Mouse (Mus musculus) stomach, embryonic 14.5 days (tissue): ENCODE results near the gene Ctbp2. TPM values are rescaled to one million over a fixed set of nuclear protein-coding genes. Genes with fewer than 3 reads are reported as not detected.
A peak's percentile ranks its signal among the peaks of the same experiment; 100 is the strongest.

ENCODE experiments used
- ATAC-seq: fragments of 200-750 bp; cut with Nextera tagmentation; 2 replicates; pipeline ENCODE4 v1.8.0; 2017; ENCODE audit warnings: low read depth, moderate TSS enrichment; ENCODE audit not compliant: insufficient number of reproducible peaks, insufficient read depth, low FRiP score
- H3K27ac ChIP-seq: fragments of 300-500 bp; sonication (generic); 2 replicates; pipeline ENCODE4 v1.5.1; 2014; ENCODE audit warnings: mild to moderate bottlenecking, low read length, moderate library complexity, mixed read lengths
- H3K27me3 ChIP-seq: fragments of 300-500 bp; sonication (generic); 2 replicates; pipeline ENCODE4 v1.6.1; 2014; ENCODE audit warnings: low read length, control low read depth, mixed read lengths; ENCODE audit not compliant: control insufficient read depth, insufficient read depth
- H3K36me3 ChIP-seq: fragments of 300-500 bp; sonication (generic); 2 replicates; pipeline ENCODE4 v1.6.1; 2014; ENCODE audit warnings: mild to moderate bottlenecking, control low read depth, low read length, moderate library complexity, mixed read lengths; ENCODE audit not compliant: control insufficient read depth, insufficient read depth
- H3K4me1 ChIP-seq: fragments of 300-500 bp; sonication (generic); 2 replicates; pipeline ENCODE4 v1.6.1; 2014; ENCODE audit warnings: low read length, control low read depth, mixed read lengths; ENCODE audit not compliant: control insufficient read depth, insufficient read depth
- H3K4me2 ChIP-seq: fragments of 300-500 bp; sonication (generic); replicated peaks from 2 replicates; pipeline ENCODE4 v1.6.1; 2014; ENCODE audit warnings: low read depth, low read length, control low read depth
- H3K4me3 ChIP-seq: fragments of 300-500 bp; sonication (generic); 2 replicates; pipeline ENCODE4 v1.5.1; 2014; ENCODE audit warnings: low read depth, low read length, control low read depth
- H3K9ac ChIP-seq: fragments of 300-500 bp; sonication (generic); replicated peaks from 2 replicates; pipeline ENCODE4 v1.6.1; 2014; ENCODE audit warnings: low read depth, mild to moderate bottlenecking, control low read depth, low read length, moderate library complexity, mixed read lengths
- H3K9me3 ChIP-seq: fragments of 300-500 bp; sonication (generic); 2 replicates; pipeline ENCODE4 v1.6.1; 2016; ENCODE audit warnings: low read depth, low read length, control low read depth; ENCODE audit not compliant: control insufficient read depth
- WGBS: fragments of 180-500 bp; shearing (Covaris S2); extraction: QIAGEN DNeasy Blood & Tissue Kit; methylation state at CpG from one replicate; pipeline ENCODE4 v1.1.7; 2014; 5-methylcytosine and 5-hydroxymethylcytosine counted together
- polyA plus RNA-seq: library from polyadenylated mRNA; unstranded; fragments of >200 nt; fragmentation: Nextera tagmentation; extraction: Ambion mirVana; gene quantifications from 2 replicates; pipeline ENCODE4 v1.2.1, GENCODE M21; 2014

The Ctbp2 gene
- polyA plus RNA-seq, 1 experiment from 2014 or later: 120 TPM

GRCm38 (mm10) chr7:133122379-133123243 lies 1.5 kb downstream of the Ctbp2 start:
- peak overlapping the region; percentile 86 for H3K9ac ChIP-seq
- peak overlapping the region; percentile 55 for H3K4me2 ChIP-seq
- H3K27ac ChIP-seq: peak overlapping the region; percentile 99
- H3K36me3 ChIP-seq: no peaks in the 10 kb centered on the region
- H3K27me3 ChIP-seq: no peaks in the 10 kb centered on the region
- no peaks in the 10 kb centered on the region for H3K9me3 ChIP-seq
- H3K4me3 ChIP-seq: peak overlapping the region; percentile 91
- no peak; the same call in 1 of the 2 replicates for ATAC-seq
- WGBS: under 1% methylated on average over 85 of the region's 102 CpGs
- peaks cover 20% of the 10 kb centered on the region; the same call in 1 of the 2 replicates for H3K4me1 ChIP-seq

- no peaks in the 10 kb centered on the region for H3K27me3 ChIP-seq
- no peaks in the 10 kb centered on the region for H3K36me3 ChIP-seq
- H3K9me3 ChIP-seq: no peaks in the 10 kb centered on the region
- peak overlapping the region; percentile 86 for H3K9ac ChIP-seq
- under 1% methylated on average over 65 of the region's 94 CpGs for WGBS
- H3K4me2 ChIP-seq: peak overlapping the region; percentile 55
- peak overlapping the region; percentile 91 for H3K4me3 ChIP-seq
- H3K27ac ChIP-seq: peak overlapping the region; percentile 99
- 0 out of 2 replicates have a peak, but pooled peaks have one; percentile 1 for ATAC-seq
- H3K4me1 ChIP-seq: peaks cover 27% of the 10 kb centered on the region
Measured at GRCm38 (mm10) chr7:133121661-133122378, 2.3 kb downstream of the Ctbp2 start.

DNA sequence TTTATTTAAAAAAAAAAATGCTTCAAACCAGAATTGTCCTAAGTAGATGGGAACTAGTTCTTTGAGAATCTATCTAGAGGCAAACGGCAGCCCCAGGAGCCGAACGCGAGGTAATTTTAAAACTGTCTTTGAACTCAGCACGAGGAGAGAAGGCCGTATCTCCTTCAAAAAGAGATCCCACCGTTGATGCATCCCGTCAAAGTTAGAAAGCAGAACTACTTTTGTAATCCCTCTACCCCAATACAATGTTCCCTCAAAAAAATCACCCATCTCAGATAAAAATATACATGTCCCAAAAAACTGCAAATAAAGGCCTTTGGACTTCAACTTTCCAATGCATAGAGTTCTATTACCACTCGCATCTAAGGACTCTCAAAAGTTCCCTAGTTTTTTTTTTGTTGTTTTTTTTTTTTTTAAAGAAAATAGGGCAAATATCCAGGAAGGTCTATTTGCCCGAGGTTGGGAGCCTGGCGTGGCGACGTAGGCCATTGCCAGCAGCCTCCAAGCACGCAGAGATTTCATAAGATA lies 3.0 kb downstream of the Ctbp2 start:
- H3K4me3 ChIP-seq: peak overlapping the region; percentile 91
- ATAC-seq: no peak
- no peaks in the 10 kb centered on the region for H3K36me3 ChIP-seq
- H3K9ac ChIP-seq: peak overlapping the region; percentile 86
- no peaks in the 10 kb centered on the region for H3K9me3 ChIP-seq
- H3K4me1 ChIP-seq: peaks cover 34% of the 10 kb centered on the region
- H3K27me3 ChIP-seq: no peaks in the 10 kb centered on the region
- peak overlapping the region; percentile 55 for H3K4me2 ChIP-seq
- 3% methylated on average over 14 of the region's 14 CpGs for WGBS
- H3K27ac ChIP-seq: peak overlapping the region; percentile 99

- Histone ChIP-seq H3K36me3 (no peaks in the 10 kb centered on the region), H3K4me3 (peak overlapping the region; percentile 91; the same call in 1 of the 2 replicates), H3K4me2 (peak overlapping the region; percentile 55), H3K27ac (peak overlapping the region; percentile 28; the same call in 1 of the 2 replicates), H3K9me3 (no peaks in the 10 kb centered on the region), H3K4me1 (peaks cover 41% of the 10 kb centered on the region), H3K9ac (no peak overlapping the region), H3K27me3 (no peaks in the 10 kb centered on the region)
- no peak for ATAC-seq
- 19% methylated on average over 15 of the region's 15 CpGs for WGBS
Measured at GRCm38 (mm10) chr7:133120221-133120751, 3.9 kb downstream of the Ctbp2 start.

DNA sequence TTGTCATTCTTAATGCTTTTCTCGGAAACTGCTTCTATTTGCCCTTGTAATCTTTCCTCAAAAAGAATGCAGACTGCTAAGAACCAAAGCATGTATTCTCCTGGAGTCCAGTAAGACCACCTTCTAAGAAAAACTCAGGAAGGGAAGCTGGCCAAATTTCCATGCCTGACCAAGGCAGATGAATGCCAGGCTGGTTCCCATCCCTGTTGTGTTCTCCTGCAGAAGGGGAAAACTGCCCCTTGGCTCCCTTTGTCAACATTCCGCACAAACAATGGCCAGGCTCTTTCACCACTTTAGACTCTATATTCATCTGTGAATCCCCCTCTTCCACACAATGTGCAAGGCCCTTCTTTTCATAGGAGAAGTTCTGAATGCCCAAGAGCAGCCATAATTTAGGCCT lies 6.3 kb downstream of the Ctbp2 start:
- H3K36me3 ChIP-seq: no peaks in the 10 kb centered on the region
- H3K4me2 ChIP-seq: no peak overlapping the region
- ATAC-seq: no peak
- H3K9me3 ChIP-seq: no peaks in the 10 kb centered on the region
- no peak overlapping the region for H3K9ac ChIP-seq
- H3K27ac ChIP-seq: no peak overlapping the region; the same call in 1 of the 2 replicates
- no peaks in the 10 kb centered on the region for H3K27me3 ChIP-seq
- no peak overlapping the region for H3K4me3 ChIP-seq
- WGBS: 42% methylated on average over 2 of the region's 2 CpGs
- peaks cover 62% of the 10 kb centered on the region for H3K4me1 ChIP-seq

GRCm38 (mm10) chr7:133116542-133116941 lies 7.6 kb downstream of the Ctbp2 start:
- Histone ChIP-seq H3K36me3 (no peaks in the 10 kb centered on the region), H3K9ac (no peak overlapping the region), H3K4me1 (peaks cover 71% of the 10 kb centered on the region), H3K27ac (0 out of 2 replicates have a peak overlapping the region, but pooled peaks have one; percentile 12), H3K9me3 (no peaks in the 10 kb centered on the region), H3K4me3 (no peak overlapping the region), H3K27me3 (no peaks in the 10 kb centered on the region), H3K4me2 (peak overlapping the region; percentile 31; the same call in 1 of the 2 replicates)
- no peak for ATAC-seq

GRCm38 (mm10) chr7:133115886-133116285 lies 8.3 kb downstream of the Ctbp2 start:
- Histone ChIP-seq H3K27ac (peak overlapping the region; percentile 12; the same call in 1 of the 2 replicates), H3K9ac (no peak overlapping the region), H3K36me3 (no peaks in the 10 kb centered on the region), H3K27me3 (no peaks in the 10 kb centered on the region), H3K4me1 (peaks cover 78% of the 10 kb centered on the region), H3K4me3 (no peak overlapping the region), H3K9me3 (no peaks in the 10 kb centered on the region), H3K4me2 (peak overlapping the region; percentile 31)
- ATAC-seq: no peak
- WGBS: 15% methylated on average over 15 of the region's 15 CpGs
